Mouse (Mus musculus) adrenal gland, adult (tissue): ENCODE data around the gene Msi2.
A peak's percentile ranks its signal among the peaks of the same experiment; 100 is the strongest.

ENCODE experiments used
- DNase-seq, 2 experiments: peaks; one replicate each; pipeline ENCODE4 v3.0.0; 2022 to 2023; ENCODE audit warnings: low spot score in 1 of 2; ENCODE audit not compliant: inconsistent age in 2 of 2

Gene Msi2

GRCm38 (mm10) chr11:88462789-88463188, 255.5 kb downstream of the Msi2 start:
- DNase-seq, result no peak

- no peak for DNase-seq
These were observed 256.7 kb downstream of the Msi2 start for GRCm38 (mm10) chr11:88461601-88462000.

- no peak for DNase-seq
These were observed 258.2 kb downstream of the Msi2 start for GRCm38 (mm10) chr11:88459946-88460736.

GRCm38 (mm10) chr11:88457241-88457738, 261.0 kb downstream of the Msi2 start:
- no peak for DNase-seq

- no peak for DNase-seq
These were observed 263.2 kb downstream of the Msi2 start for GRCm38 (mm10) chr11:88454867-88455806.

- DNase-seq, result no peak
These were observed 269.1 kb downstream of the Msi2 start for GRCm38 (mm10) chr11:88449180-88449579.

GRCm38 (mm10) chr11:88448571-88448970, 269.7 kb downstream of the Msi2 start:
- DNase-seq, result no peak

- no peak for DNase-seq
These were observed 271.0 kb downstream of the Msi2 start for GRCm38 (mm10) chr11:88447350-88447749.

GRCm38 (mm10) chr11:88443905-88444304, 274.4 kb downstream of the Msi2 start:
- no peak for DNase-seq

GRCm38 (mm10) chr11:88443291-88443690, 275.0 kb downstream of the Msi2 start:
- DNase-seq, result peak; percentile 24 to 48

- no peak for DNase-seq
These were observed 276.2 kb downstream of the Msi2 start for GRCm38 (mm10) chr11:88441871-88442740.

GRCm38 (mm10) chr11:88438659-88439058, 279.7 kb downstream of the Msi2 start:
- no peak for DNase-seq

GRCm38 (mm10) chr11:88436596-88436995, 281.7 kb downstream of the Msi2 start:
- no peak for DNase-seq

- DNase-seq, result no peak
These were observed 282.8 kb downstream of the Msi2 start for GRCm38 (mm10) chr11:88435543-88435942.

- no peak for DNase-seq
These were observed 286.7 kb downstream of the Msi2 start for GRCm38 (mm10) chr11:88431363-88432269.

- no peak for DNase-seq
These were observed 288.0 kb downstream of the Msi2 start for GRCm38 (mm10) chr11:88430292-88430691.

- DNase-seq, result no peak
These were observed 288.6 kb downstream of the Msi2 start for GRCm38 (mm10) chr11:88429680-88430079.

- no peak for DNase-seq
These were observed 292.6 kb downstream of the Msi2 start for GRCm38 (mm10) chr11:88425631-88426101.

- no peak for DNase-seq
These were observed 294.1 kb downstream of the Msi2 start for GRCm38 (mm10) chr11:88424034-88424767.
